In genomic region chr4:59625998-59626910, GRCm38 (mm10) we compare ENCODE assay signal across 8 mouse cellular contexts. TPM values are rescaled to one million over a fixed set of nuclear protein-coding genes. Genes with fewer than 3 reads are reported as not detected.
DNase-seq lines count a peak whose midpoint lies in the region; ATAC-seq and TF ChIP-seq lines count a peak whose summit lies in the region.

E130308A19Rik (plus strand) TSS chr4:59626211.

- peak; percentile 61 for TF ChIP-seq POLR2A in lung, adult 2 months (IDR thresholded peaks at IDR 0.05; ENCODE audit: borderline replicate concordance, extremely low read depth, low read depth, low read length)

- H3K4me1 ChIP-seq in E14TG2a.4 (replicated peaks; ENCODE audit: low read depth, low read length) = peaks cover 24% of the 10 kb centered on the region
- peaks cover 13% of the 10 kb centered on the region; the same call in 1 of the 2 replicates for H3K4me1 ChIP-seq in forebrain, embryonic 14.5 days (ENCODE audit: control insufficient read depth, insufficient read depth, low read length)
- peaks cover 2% of the 10 kb centered on the region for H3K4me1 ChIP-seq in lung, adult 2 months (ENCODE audit: control insufficient read depth, insufficient read depth, low read length)
- H3K4me1 ChIP-seq in neural tube, embryonic 15.5 days = peaks cover 25% of the 10 kb centered on the region

- under 1% methylated on average over 106 of the region's 120 CpGs for WGBS in forebrain, embryonic 14.5 days
- under 1% methylated on average over 86 of the region's 120 CpGs for WGBS in lung, adult 2 months
- WGBS in neural tube, embryonic 15.5 days = under 1% methylated on average over 75 of the region's 120 CpGs

- ATAC-seq in cerebellum, adult (ENCODE audit: insufficient number of reproducible peaks, low FRiP score, low TSS enrichment) = peak; percentile 84
- peak; percentile 94 for ATAC-seq in forebrain, embryonic 14.5 days
- peak; percentile 93 for ATAC-seq in neural tube, embryonic 15.5 days (ENCODE audit: low FRiP score)

- peak within 1 kb of the TSS; percentile 99 for H3K4me3 ChIP-seq in E14TG2a.4 (replicated peaks; ENCODE audit: low read length)
- peak within 1 kb of the TSS; percentile 91 for H3K4me3 ChIP-seq in forebrain, embryonic 14.5 days (ENCODE audit: low read depth, low read length)
- peak within 1 kb of the TSS; percentile 83 for H3K4me3 ChIP-seq in lung, adult 2 months (replicated peaks; ENCODE audit: extremely low read depth, low read depth, low read length)
- H3K4me3 ChIP-seq in neural tube, embryonic 15.5 days (replicated peaks) = peak within 1 kb of the TSS; percentile 95

- H3K27me3 ChIP-seq in E14TG2a.4 (ENCODE audit: insufficient read depth, low read length) = no peaks in the 10 kb centered on the region
- no peaks in the 10 kb centered on the region for H3K27me3 ChIP-seq in forebrain, embryonic 14.5 days (replicated peaks; ENCODE audit: control insufficient read depth, insufficient read depth, low read length)
- no peaks in the 10 kb centered on the region for H3K27me3 ChIP-seq in neural tube, embryonic 15.5 days (replicated peaks)

- no peak for TF ChIP-seq CTCF in E14TG2a.4 (conservative IDR thresholded peaks at IDR 0.05; ENCODE audit: low read length)
- TF ChIP-seq CTCF in lung, adult 2 months (IDR thresholded peaks at IDR 0.05; ENCODE audit: insufficient read depth, low read length) = no peak

- peak within 1 kb of the TSS; percentile 92 for H3K9ac ChIP-seq in forebrain, embryonic 14.5 days (ENCODE audit: low read length)
- peak within 1 kb of the TSS; percentile 97 for H3K9ac ChIP-seq in neural tube, embryonic 15.5 days (replicated peaks)

- peak within 1 kb of the TSS; percentile 82 for H3K27ac ChIP-seq in forebrain, embryonic 14.5 days (ENCODE audit: low read depth, low read length)
- peak within 1 kb of the TSS; percentile 93 for H3K27ac ChIP-seq in neural tube, embryonic 15.5 days (replicated peaks)

- H3K9me3 ChIP-seq in E14TG2a.4 (ENCODE audit: low read length) = no peaks in the 10 kb centered on the region
- no peaks in the 10 kb centered on the region for H3K9me3 ChIP-seq in forebrain, embryonic 14.5 days (replicated peaks; ENCODE audit: control insufficient read depth, low read length)
- H3K9me3 ChIP-seq in neural tube, embryonic 15.5 days (replicated peaks) = no peaks in the 10 kb centered on the region

- peak within 1 kb of the TSS; percentile 54 for H3K4me2 ChIP-seq in forebrain, embryonic 14.5 days (ENCODE audit: low read length)
- peak within 1 kb of the TSS; percentile 68 for H3K4me2 ChIP-seq in neural tube, embryonic 15.5 days

- no peaks in the 10 kb centered on the region for H3K36me3 ChIP-seq in E14TG2a.4 (ENCODE audit: insufficient read depth, low read length)
- H3K36me3 ChIP-seq in forebrain, embryonic 14.5 days (ENCODE audit: control insufficient read depth, insufficient read depth, low read length) = no peaks in the 10 kb centered on the region
- H3K36me3 ChIP-seq in neural tube, embryonic 15.5 days = no peaks in the 10 kb centered on the region

- DNase-seq in forebrain, embryonic 14.5 days (ENCODE audit: low spot score) = peak; percentile 87
- peak; percentile 79 to 86 for DNase-seq in heart, postnatal 14 days
- DNase-seq in layer of hippocampus, adult 18-20 months (ENCODE audit: low spot score in 2 of 2) = peak; percentile 30 to 69
- peak; percentile 69 for DNase-seq in lung, adult 2 months
- DNase-seq in testis, postnatal 10 days (ENCODE audit: low spot score) = peak; percentile 84

- intact Hi-C loops in heart, postnatal 14 days (cut with DNase I) = loop anchor here (5.0 kb wide), 1 partner anchor 36 kb away; no protein-coding TSS in a partner anchor

RNA-seq across cellular contexts. Expression of gene E130308A19Rik, which starts in this region (rescaled TPM):
- polyA plus RNA-seq in forebrain, embryonic 14.5 days (2014; fragmentation: Nextera tagmentation; extraction: Ambion mirVana) = 22.6 and 28.0 TPM in 2 replicates
- total RNA-seq in heart, postnatal 14 days (2021) = 1 to 10 TPM; 7.8 to 9.5 TPM
- total RNA-seq in layer of hippocampus, adult 18-20 months (2021) = 10 to 100 TPM; 11.7 to 14.7 TPM
- polyA plus RNA-seq in lung, adult 2 months (2012; rRNA removed) = 6.8 and 8.3 TPM in 2 replicates
- 45.7 and 45.8 TPM in 2 replicates for polyA plus RNA-seq in neural tube, embryonic 15.5 days (2015; fragmentation: Nextera tagmentation; extraction: Ambion mirVana)

Comparison
In these comparisons a context has a peak if more than half of its experiments do, and no peak if none do; other contexts are left out.
1. Peak in every context shown above with its lines: DNase-seq, ATAC-seq, H3K4me3 ChIP-seq and H3K27ac ChIP-seq.